Mouse (Mus musculus): ENCODE data around the gene Tpx2.

The Tpx2 gene

GRCm38 (mm10) chr2:152917671-152918070 is 69.9 kb downstream of the Tpx2 start:
- no peak for DNase-seq

GRCm38 (mm10) chr2:152922376-152922775 is 74.6 kb downstream of the Tpx2 start:
- no peak for DNase-seq

- no peak for DNase-seq
Measured at GRCm38 (mm10) chr2:152923621-152924020, 75.9 kb downstream of the Tpx2 start.

- no peak for DNase-seq
Measured at GRCm38 (mm10) chr2:152924128-152924527, 76.4 kb downstream of the Tpx2 start.

GRCm38 (mm10) chr2:152924543-152924942 is 76.8 kb downstream of the Tpx2 start:
- DNase-seq = no peak

- DNase-seq = no peak
Measured at GRCm38 (mm10) chr2:152925189-152925872, 77.6 kb downstream of the Tpx2 start.

GRCm38 (mm10) chr2:152926896-152927295 is 79.1 kb downstream of the Tpx2 start:
- no peak for DNase-seq

- peak; percentile 37 for DNase-seq
Measured at GRCm38 (mm10) chr2:152927371-152927770, 79.6 kb downstream of the Tpx2 start.

GRCm38 (mm10) chr2:152928219-152928987 is 80.6 kb downstream of the Tpx2 start:
- no peak for DNase-seq

GRCm38 (mm10) chr2:152928988-152929370 is 81.2 kb downstream of the Tpx2 start:
- no peak for DNase-seq

- no peak for DNase-seq
Measured at GRCm38 (mm10) chr2:152930276-152930675, 82.5 kb downstream of the Tpx2 start.

- DNase-seq = no peak
Measured at GRCm38 (mm10) chr2:152931456-152932160, 83.8 kb downstream of the Tpx2 start.

- no peak for DNase-seq
Measured at GRCm38 (mm10) chr2:152933048-152933447, 85.3 kb downstream of the Tpx2 start, which contains the start of gene Foxs1. Foxs1 (minus strand) TSS chr2:152933208.

- no peak for DNase-seq
Measured at GRCm38 (mm10) chr2:152933614-152934013, 85.8 kb downstream of the Tpx2 start.

- no peak for DNase-seq
Measured at GRCm38 (mm10) chr2:152939846-152940245, 92.1 kb downstream of the Tpx2 start.

- no peak for DNase-seq
Measured at GRCm38 (mm10) chr2:152941106-152941505, 93.3 kb downstream of the Tpx2 start.

- DNase-seq = no peak
Measured at GRCm38 (mm10) chr2:152941776-152942175, 94.0 kb downstream of the Tpx2 start.

GRCm38 (mm10) chr2:152942898-152943515 is 95.2 kb downstream of the Tpx2 start:
- no peak for DNase-seq

- DNase-seq = no peak
Measured at GRCm38 (mm10) chr2:152943568-152943967, 95.8 kb downstream of the Tpx2 start.

- no peak for DNase-seq
Measured at GRCm38 (mm10) chr2:152944013-152944412, 96.2 kb downstream of the Tpx2 start.

Data from layer of hippocampus, adult 9-11 months (tissue).